Mouse (Mus musculus): ENCODE measurements around the gene Osgin1. TPM values are rescaled to one million over a fixed set of nuclear protein-coding genes. Genes with fewer than 3 reads are reported as not detected.

Gene Osgin1
- 26.6 and 34.2 TPM in 2 replicates for polyA plus RNA-seq (2012; ENCODE audit: low replicate concordance)

DNA sequence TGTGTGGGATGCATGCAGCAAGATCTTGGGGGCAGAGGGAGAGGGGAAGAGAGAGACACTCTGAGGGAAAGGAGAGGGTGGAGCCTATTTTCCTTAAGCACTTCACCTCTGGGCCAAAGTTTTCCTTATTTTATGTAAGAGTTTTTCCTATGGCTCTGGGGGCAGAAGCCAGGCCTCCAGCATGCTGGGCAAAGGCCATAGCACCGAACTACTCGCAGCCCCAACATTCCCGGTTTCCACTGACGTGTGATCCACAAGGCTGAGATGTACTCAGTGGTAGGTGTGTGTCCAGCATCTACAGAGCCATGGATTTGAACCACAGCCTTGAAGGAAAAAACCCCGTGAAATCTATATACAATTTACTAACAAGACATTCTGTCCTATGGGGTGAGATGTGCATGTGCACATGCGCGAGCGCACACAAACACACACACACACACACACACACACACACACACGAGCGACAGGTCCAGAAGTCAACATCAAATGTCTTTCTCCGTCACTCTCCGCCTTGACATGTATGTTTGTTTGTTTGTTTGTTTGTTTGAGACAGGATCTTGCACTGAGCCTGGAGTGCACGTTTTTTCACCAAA lies at the start of gene Osgin1:
TSS of gene Osgin1 (plus strand) at position 543 of the 593 bp plus-strand sequence.

DNA sequence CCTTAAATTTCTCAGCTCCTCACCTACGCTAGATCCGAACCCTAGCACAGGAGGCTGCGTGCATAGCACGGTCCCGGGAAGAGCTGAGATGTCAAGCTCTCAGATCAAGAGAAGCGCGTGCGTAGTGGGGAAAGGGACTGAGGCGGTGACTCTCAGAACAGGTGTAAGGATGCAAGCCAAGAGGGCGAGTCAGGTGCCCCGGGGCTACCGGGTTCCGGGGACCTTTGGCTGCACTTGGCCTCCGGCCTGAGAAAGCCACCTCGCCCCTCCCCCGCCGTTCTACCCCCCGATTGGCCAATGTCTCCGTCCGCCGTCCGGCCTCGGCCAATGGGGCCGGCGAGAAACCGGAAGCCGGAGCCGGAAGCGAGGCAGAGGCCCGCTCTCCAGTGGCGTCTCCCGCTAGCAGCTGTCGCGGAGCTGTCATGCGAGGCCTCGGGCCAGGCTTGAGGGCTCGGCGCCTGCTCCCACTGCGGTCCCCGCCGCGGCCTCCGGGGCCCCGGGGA lies 39.3 kb upstream of the Osgin1 start, which contains the start of gene Mlycd:
TSS of gene Mlycd (plus strand) at position 355 of the 503 bp plus-strand sequence.

DNA sequence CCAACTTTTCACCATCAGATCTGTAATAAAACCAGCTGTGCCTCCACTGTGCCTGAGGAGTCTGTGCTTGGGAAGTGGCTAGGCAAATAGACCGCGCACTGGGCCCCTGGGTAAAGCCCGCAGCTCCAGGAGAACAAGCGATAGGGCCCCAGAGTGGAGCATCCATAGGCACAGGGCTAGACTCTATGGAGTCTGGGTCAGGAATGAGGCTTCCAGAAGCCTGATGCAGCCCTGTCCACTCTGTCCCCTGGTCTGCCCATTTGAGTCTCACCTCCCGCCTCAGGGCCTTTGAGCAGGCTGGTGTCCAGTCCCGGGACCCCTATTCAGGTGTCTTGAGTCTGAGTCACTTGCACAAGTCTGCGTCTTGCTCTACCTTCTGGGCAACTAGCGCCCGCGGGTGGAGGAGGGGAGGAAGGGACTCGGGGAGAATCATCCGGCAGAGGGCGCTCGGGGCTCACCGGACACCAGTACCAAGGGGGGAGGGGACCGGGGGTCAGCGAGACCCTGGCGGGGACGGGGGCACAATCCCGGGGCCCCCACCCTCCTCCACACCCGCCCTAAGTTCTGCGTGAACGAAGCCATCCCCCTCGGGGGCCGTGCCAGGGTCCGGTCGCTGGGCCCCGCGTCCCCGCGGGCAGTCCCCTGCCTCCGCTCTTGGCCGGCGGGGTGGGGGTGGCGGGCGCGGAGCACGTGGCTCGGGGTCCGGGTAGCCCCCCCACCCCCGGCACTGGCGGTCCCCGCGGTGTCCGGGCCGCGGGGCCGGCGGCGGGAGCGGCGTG lies 12.5 kb downstream of the Osgin1 start, which contains the start of gene Necab2:
TSS of gene Necab2 (plus strand) at position 509 of the 779 bp plus-strand sequence.

Other genes with a start within 250 kb of the Osgin1 start
- 39.8 and 47.1 TPM in 2 replicates for gene Hsbp1, start 89.6 kb upstream of the Osgin1 start, polyA plus RNA-seq (2012; ENCODE audit: low replicate concordance)
- gene Mlycd, start 39.2 kb upstream of the Osgin1 start, polyA plus RNA-seq (2012; ENCODE audit: low replicate concordance), result 22.5 and 41.2 TPM in 2 replicates
- not detected in 2 replicates for gene Necab2, start 12.6 kb downstream of the Osgin1 start, polyA plus RNA-seq (2012; ENCODE audit: low replicate concordance)
- gene Slc38a8, start 67.6 kb downstream of the Osgin1 start, polyA plus RNA-seq (2012; ENCODE audit: low replicate concordance), result 0.08 TPM in 1 of 2 replicates, not detected in the other
- gene Mbtps1, start 124.6 kb downstream of the Osgin1 start, polyA plus RNA-seq (2012; ENCODE audit: low replicate concordance), result 135 and 166 TPM in 2 replicates
- 24.9 and 51.8 TPM in 2 replicates for gene Hsdl1, start 141.1 kb downstream of the Osgin1 start, polyA plus RNA-seq (2012; ENCODE audit: low replicate concordance)
- gene Dnaaf1, start 141.1 kb downstream of the Osgin1 start, polyA plus RNA-seq (2012; ENCODE audit: low replicate concordance), result 0.06 TPM in 1 of 2 replicates, not detected in the other
- 49.0 and 95.8 TPM in 2 replicates for gene Taf1c, start 171.1 kb downstream of the Osgin1 start, polyA plus RNA-seq (2012; ENCODE audit: low replicate concordance)
- gene Adad2, start 178.6 kb downstream of the Osgin1 start, polyA plus RNA-seq (2012; ENCODE audit: low replicate concordance), result not detected in 2 replicates
- not detected in 2 replicates for gene Kcng4, start 201.6 kb downstream of the Osgin1 start, polyA plus RNA-seq (2012; ENCODE audit: low replicate concordance)
- gene Wfdc1, start 232.2 kb downstream of the Osgin1 start, polyA plus RNA-seq (2012; ENCODE audit: low replicate concordance), result 0.10 TPM in 1 of 2 replicates, not detected in the other

All from hematopoietic multipotent progenitor cell, adult 10-12 weeks (in vitro differentiated cells).